Mouse (Mus musculus): Measurements from ENCODE around the gene Tenm2. TPM values are rescaled to one million over a fixed set of nuclear protein-coding genes. Genes with fewer than 3 reads are reported as not detected.

Gene Tenm2
- polyA plus RNA-seq, 1 experiment, result 0.61 TPM

- no peak for DNase-seq
- Histone ChIP-seq H3K27me3 (replicated peaks; ENCODE audit: control insufficient read depth, insufficient read depth, low read length) (no peaks in the 10 kb centered on the region), H3K36me3 (ENCODE audit: control insufficient read depth, insufficient read depth, low read length) (no peaks in the 10 kb centered on the region), H3K4me1 (ENCODE audit: control insufficient read depth, insufficient read depth, low read length) (no peaks in the 10 kb centered on the region), H3K4me3 (ENCODE audit: insufficient read depth, low read depth, low read length) (no peak overlapping the region), H3K27ac (ENCODE audit: insufficient read depth, low read depth, low read length) (no peak overlapping the region)
- TF ChIP-seq POLR2A (IDR thresholded peaks at IDR 0.05; ENCODE audit: low read depth, low read length), result no peak
- TF ChIP-seq CTCF (conservative IDR thresholded peaks at IDR 0.05; ENCODE audit: insufficient read depth, insufficient read length, low read depth, low read length), result no peak
- WGBS, result 72% methylated on average over 5 of the region's 5 CpGs
Observed at GRCm38 (mm10) chr11:37153382-37153781, 82.4 kb downstream of the Tenm2 start.

GRCm38 (mm10) chr11:37150011-37150410, 85.8 kb downstream of the Tenm2 start:
- WGBS, result 59% methylated on average over 1 of the region's 1 CpGs
- no peak for DNase-seq

GRCm38 (mm10) chr11:37143996-37144395, 91.8 kb downstream of the Tenm2 start:
- WGBS, result 55% methylated on average over 6 of the region's 6 CpGs
- no peak for DNase-seq

More at GRCm38 (mm10) chr11:37150011-37150410, 85.8 kb downstream of the Tenm2 start:
- no peak overlapping the region for H3K27ac ChIP-seq (ENCODE audit: insufficient read depth, low read depth, low read length)
- no peaks in the 10 kb centered on the region for H3K27me3 ChIP-seq (replicated peaks; ENCODE audit: control insufficient read depth, insufficient read depth, low read length)
- H3K4me1 ChIP-seq (ENCODE audit: control insufficient read depth, insufficient read depth, low read length), result no peaks in the 10 kb centered on the region
- no peak for TF ChIP-seq POLR2A (IDR thresholded peaks at IDR 0.05; ENCODE audit: low read depth, low read length)
- TF ChIP-seq CTCF (conservative IDR thresholded peaks at IDR 0.05; ENCODE audit: insufficient read depth, insufficient read length, low read depth, low read length), result no peak
- H3K36me3 ChIP-seq (ENCODE audit: control insufficient read depth, insufficient read depth, low read length), result no peaks in the 10 kb centered on the region
- H3K4me3 ChIP-seq (ENCODE audit: insufficient read depth, low read depth, low read length), result no peak overlapping the region

GRCm38 (mm10) chr11:37143478-37143877, 92.3 kb downstream of the Tenm2 start:
- H3K27me3 ChIP-seq (replicated peaks; ENCODE audit: control insufficient read depth, insufficient read depth, low read length), result no peaks in the 10 kb centered on the region
- TF ChIP-seq POLR2A (IDR thresholded peaks at IDR 0.05; ENCODE audit: low read depth, low read length) (no peak), CTCF (conservative IDR thresholded peaks at IDR 0.05; ENCODE audit: insufficient read depth, insufficient read length, low read depth, low read length) (no peak)
- no peak overlapping the region for H3K4me3 ChIP-seq (ENCODE audit: insufficient read depth, low read depth, low read length)
- no peaks in the 10 kb centered on the region for H3K4me1 ChIP-seq (ENCODE audit: control insufficient read depth, insufficient read depth, low read length)
- no peak overlapping the region for H3K27ac ChIP-seq (ENCODE audit: insufficient read depth, low read depth, low read length)
- H3K36me3 ChIP-seq (ENCODE audit: control insufficient read depth, insufficient read depth, low read length), result no peaks in the 10 kb centered on the region
- 88% methylated on average over 2 of the region's 2 CpGs for WGBS
- DNase-seq, result no peak

More at GRCm38 (mm10) chr11:37143996-37144395, 91.8 kb downstream of the Tenm2 start:
- Histone ChIP-seq H3K4me3 (ENCODE audit: insufficient read depth, low read depth, low read length) (no peak overlapping the region), H3K36me3 (ENCODE audit: control insufficient read depth, insufficient read depth, low read length) (no peaks in the 10 kb centered on the region), H3K27me3 (replicated peaks; ENCODE audit: control insufficient read depth, insufficient read depth, low read length) (no peaks in the 10 kb centered on the region), H3K4me1 (ENCODE audit: control insufficient read depth, insufficient read depth, low read length) (no peaks in the 10 kb centered on the region), H3K27ac (ENCODE audit: insufficient read depth, low read depth, low read length) (no peak overlapping the region)
- TF ChIP-seq POLR2A (IDR thresholded peaks at IDR 0.05; ENCODE audit: low read depth, low read length) (no peak), CTCF (conservative IDR thresholded peaks at IDR 0.05; ENCODE audit: insufficient read depth, insufficient read length, low read depth, low read length) (no peak)

GRCm38 (mm10) chr11:37128893-37129292, 106.9 kb downstream of the Tenm2 start:
- no peak for TF ChIP-seq POLR2A (IDR thresholded peaks at IDR 0.05; ENCODE audit: low read depth, low read length)
- no peak for TF ChIP-seq CTCF (conservative IDR thresholded peaks at IDR 0.05; ENCODE audit: insufficient read depth, insufficient read length, low read depth, low read length)
- no peak for DNase-seq
- Histone ChIP-seq H3K36me3 (ENCODE audit: control insufficient read depth, insufficient read depth, low read length) (no peaks in the 10 kb centered on the region), H3K4me3 (ENCODE audit: insufficient read depth, low read depth, low read length) (no peak overlapping the region), H3K27me3 (replicated peaks; ENCODE audit: control insufficient read depth, insufficient read depth, low read length) (no peaks in the 10 kb centered on the region), H3K4me1 (ENCODE audit: control insufficient read depth, insufficient read depth, low read length) (no peaks in the 10 kb centered on the region), H3K27ac (ENCODE audit: insufficient read depth, low read depth, low read length) (no peak overlapping the region)
- WGBS, result 78% methylated on average over 2 of the region's 2 CpGs

- no peaks in the 10 kb centered on the region for H3K36me3 ChIP-seq (ENCODE audit: control insufficient read depth, insufficient read depth, low read length)
- DNase-seq, result no peak
- H3K27ac ChIP-seq (ENCODE audit: insufficient read depth, low read depth, low read length), result no peak overlapping the region
- no peaks in the 10 kb centered on the region for H3K4me1 ChIP-seq (ENCODE audit: control insufficient read depth, insufficient read depth, low read length)
- H3K4me3 ChIP-seq (ENCODE audit: insufficient read depth, low read depth, low read length), result no peak overlapping the region
- TF ChIP-seq CTCF (conservative IDR thresholded peaks at IDR 0.05; ENCODE audit: insufficient read depth, insufficient read length, low read depth, low read length) (no peak), POLR2A (IDR thresholded peaks at IDR 0.05; ENCODE audit: low read depth, low read length) (no peak)
- H3K27me3 ChIP-seq (replicated peaks; ENCODE audit: control insufficient read depth, insufficient read depth, low read length), result no peaks in the 10 kb centered on the region
Observed at GRCm38 (mm10) chr11:37118058-37118457, 117.7 kb downstream of the Tenm2 start.

GRCm38 (mm10) chr11:37115188-37115587, 120.6 kb downstream of the Tenm2 start:
- Histone ChIP-seq H3K4me1 (ENCODE audit: control insufficient read depth, insufficient read depth, low read length) (no peaks in the 10 kb centered on the region), H3K27me3 (replicated peaks; ENCODE audit: control insufficient read depth, insufficient read depth, low read length) (no peaks in the 10 kb centered on the region), H3K36me3 (ENCODE audit: control insufficient read depth, insufficient read depth, low read length) (no peaks in the 10 kb centered on the region), H3K4me3 (ENCODE audit: insufficient read depth, low read depth, low read length) (no peak overlapping the region), H3K27ac (ENCODE audit: insufficient read depth, low read depth, low read length) (no peak overlapping the region)
- no peak for TF ChIP-seq CTCF (conservative IDR thresholded peaks at IDR 0.05; ENCODE audit: insufficient read depth, insufficient read length, low read depth, low read length)
- TF ChIP-seq POLR2A (IDR thresholded peaks at IDR 0.05; ENCODE audit: low read depth, low read length), result no peak
- no peak for DNase-seq
- 35% methylated on average over 4 of the region's 4 CpGs for WGBS

All from kidney, adult 2 months (tissue).